Mouse (Mus musculus) heart, postnatal 0 days (tissue): Measurements from ENCODE around the gene Itgb5.

Experiments used
- CTCF ChIP-seq: IDR thresholded peaks from 2 replicates; pipeline ENCODE4 v1.5.1; 2016; ENCODE audit warnings: antibody characterized with exemption, control low read depth, low read depth
- EP300 ChIP-seq: IDR thresholded peaks from 2 replicates; pipeline ENCODE4 v1.6.1; 2016; ENCODE audit warnings: antibody characterized with exemption, low read depth

- no peak for TF ChIP-seq EP300
- TF ChIP-seq CTCF, result no peak
Observed at GRCm38 (mm10) chr16:33994321-33994720, 164.9 kb downstream of the Itgb5 start.
